Mouse (Mus musculus) midbrain, embryonic 15.5 days (tissue): Measurements from ENCODE around the gene Cecr2. TPM values are rescaled to one million over a fixed set of nuclear protein-coding genes. Genes with fewer than 3 reads are reported as not detected.

Source experiments
- ATAC-seq: fragments of 200-750 bp; cut with Nextera tagmentation; replicated peaks from 2 replicates; pipeline ENCODE4 v1.8.0; 2017; ENCODE audit warnings: moderate TSS enrichment
- H3K27ac ChIP-seq: fragments of 300-500 bp; sonication (generic); 2 replicates; pipeline ENCODE4 v1.5.1; 2015; ENCODE audit warnings: mild to moderate bottlenecking, inconsistent platforms
- H3K27me3 ChIP-seq: fragments of 300-500 bp; sonication (generic); replicated peaks from 2 replicates; pipeline ENCODE4 v1.6.1; 2015; ENCODE audit warnings: inconsistent platforms
- H3K36me3 ChIP-seq: fragments of 300-500 bp; sonication (generic); replicated peaks from 2 replicates; pipeline ENCODE4 v1.6.1; 2015; ENCODE audit warnings: inconsistent platforms
- H3K4me1 ChIP-seq: fragments of 300-500 bp; sonication (generic); 2 replicates; pipeline ENCODE4 v1.6.1; 2015; ENCODE audit warnings: inconsistent platforms
- H3K4me2 ChIP-seq: fragments of 300-500 bp; sonication (generic); 2 replicates; pipeline ENCODE4 v1.6.1; 2015; ENCODE audit warnings: inconsistent platforms, mild to moderate bottlenecking, moderate library complexity
- H3K4me3 ChIP-seq: fragments of 300-500 bp; sonication (generic); 2 replicates; pipeline ENCODE4 v1.5.1; 2015; ENCODE audit warnings: mild to moderate bottlenecking, inconsistent platforms
- H3K9ac ChIP-seq: fragments of 300-500 bp; sonication (generic); 2 replicates; pipeline ENCODE4 v1.6.1; 2015; ENCODE audit warnings: mild to moderate bottlenecking, inconsistent platforms
- H3K9me3 ChIP-seq: fragments of 300-500 bp; sonication (generic); 2 replicates; pipeline ENCODE4 v1.6.1; 2016; ENCODE audit warnings: inconsistent platforms
- WGBS: fragments of 180-500 bp; shearing (Covaris S2); methylation state at CpG from one replicate; pipeline ENCODE4 v1.1.7; 2015; ENCODE audit warnings: mixed read lengths; 5-methylcytosine and 5-hydroxymethylcytosine counted together
- polyA plus RNA-seq: library from polyadenylated mRNA; unstranded; fragments of >200 nt; fragmentation: Nextera tagmentation; extraction: Ambion mirVana; gene quantifications from 2 replicates; pipeline ENCODE4 v1.2.1, GENCODE M21; 2015

Cecr2 gene
- polyA plus RNA-seq, 1 experiment from 2014 or later: 2.7 TPM

DNA sequence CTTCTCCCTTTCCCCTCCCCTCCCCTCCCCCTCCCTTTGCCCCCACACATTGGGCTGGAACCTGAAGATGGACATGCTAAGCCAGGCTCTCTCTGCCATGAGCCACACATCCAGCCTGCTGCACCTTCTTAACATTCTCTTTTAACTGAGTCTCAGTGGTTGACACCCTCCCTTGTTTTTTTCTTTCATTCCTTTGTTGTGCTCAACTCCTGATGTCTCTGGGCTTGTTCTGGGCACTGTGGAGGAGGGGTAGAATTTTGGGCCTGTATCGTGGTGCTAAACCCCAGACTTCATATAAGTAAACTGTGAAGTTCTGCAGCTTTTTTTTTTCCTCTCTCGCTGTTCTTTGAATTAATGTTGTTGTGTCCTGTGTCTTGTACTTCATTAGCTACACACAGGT lies 9.8 kb downstream of the Cecr2 start:
- 67% methylated on average over 2 of the region's 2 CpGs for WGBS

GRCm38 (mm10) chr6:120683351-120683750 lies 17.2 kb downstream of the Cecr2 start:
- Histone ChIP-seq H3K27ac (no peak overlapping the region), H3K4me2 (no peak overlapping the region), H3K4me3 (no peak overlapping the region), H3K4me1 (no peaks in the 10 kb centered on the region), H3K27me3 (no peaks in the 10 kb centered on the region), H3K9ac (no peak overlapping the region), H3K9me3 (no peaks in the 10 kb centered on the region), H3K36me3 (no peaks in the 10 kb centered on the region)
- no peak for ATAC-seq
- 84% methylated on average over 2 of the region's 2 CpGs for WGBS

More for the DNA sequence above, 9.8 kb downstream of the Cecr2 start:
- H3K4me2 ChIP-seq: no peak overlapping the region
- H3K4me3 ChIP-seq: no peak overlapping the region
- H3K4me1 ChIP-seq: no peaks in the 10 kb centered on the region
- no peak overlapping the region for H3K9ac ChIP-seq
- ATAC-seq: no peak
- H3K27ac ChIP-seq: no peak overlapping the region
- no peaks in the 10 kb centered on the region for H3K9me3 ChIP-seq
- H3K27me3 ChIP-seq: no peaks in the 10 kb centered on the region
- no peaks in the 10 kb centered on the region for H3K36me3 ChIP-seq

GRCm38 (mm10) chr6:120684750-120685149 lies 18.6 kb downstream of the Cecr2 start:
- H3K9ac ChIP-seq: no peak overlapping the region
- H3K4me2 ChIP-seq: no peak overlapping the region
- no peaks in the 10 kb centered on the region for H3K4me1 ChIP-seq
- no peak overlapping the region for H3K4me3 ChIP-seq
- no peaks in the 10 kb centered on the region for H3K9me3 ChIP-seq
- WGBS: 95% methylated on average over 3 of the region's 3 CpGs
- H3K27ac ChIP-seq: no peak overlapping the region
- ATAC-seq: no peak
- no peaks in the 10 kb centered on the region for H3K36me3 ChIP-seq
- H3K27me3 ChIP-seq: no peaks in the 10 kb centered on the region

GRCm38 (mm10) chr6:120686872-120687650 lies 20.9 kb downstream of the Cecr2 start:
- WGBS: 94% methylated on average over 5 of the region's 5 CpGs

DNA sequence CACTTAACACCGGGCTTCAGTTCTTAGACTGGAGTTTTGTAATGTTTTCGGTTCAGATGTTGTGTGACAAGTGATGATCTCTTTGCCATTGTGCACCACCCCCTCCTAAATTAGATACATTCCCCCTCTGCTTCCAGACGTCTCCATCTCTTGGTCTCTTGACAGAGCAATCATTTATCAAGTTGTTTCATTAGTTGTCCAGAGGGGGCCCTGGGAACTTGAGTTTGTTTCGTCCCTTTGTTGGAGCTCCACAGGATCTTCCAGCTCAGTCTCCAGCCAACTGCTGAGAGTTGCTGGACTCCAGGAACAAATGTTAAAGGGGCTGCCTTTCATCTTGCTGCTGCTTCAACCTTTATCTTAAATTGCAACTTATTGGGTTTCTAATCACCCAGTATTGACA lies 34.1 kb downstream of the Cecr2 start:
- no peak overlapping the region for H3K4me2 ChIP-seq
- no peak for ATAC-seq
- 17% methylated on average over 4 of the region's 4 CpGs for WGBS
- H3K4me1 ChIP-seq: no peaks in the 10 kb centered on the region
- H3K27me3 ChIP-seq: no peaks in the 10 kb centered on the region
- no peak overlapping the region for H3K27ac ChIP-seq
- H3K4me3 ChIP-seq: no peak overlapping the region
- H3K36me3 ChIP-seq: no peaks in the 10 kb centered on the region
- H3K9me3 ChIP-seq: no peaks in the 10 kb centered on the region
- no peak overlapping the region for H3K9ac ChIP-seq

More at GRCm38 (mm10) chr6:120686872-120687650, 20.9 kb downstream of the Cecr2 start:
- H3K9me3 ChIP-seq: no peaks in the 10 kb centered on the region
- no peak overlapping the region for H3K4me2 ChIP-seq
- no peaks in the 10 kb centered on the region for H3K36me3 ChIP-seq
- H3K27ac ChIP-seq: no peak overlapping the region
- H3K9ac ChIP-seq: no peak overlapping the region
- no peak overlapping the region for H3K4me3 ChIP-seq
- no peak for ATAC-seq
- no peaks in the 10 kb centered on the region for H3K27me3 ChIP-seq
- no peaks in the 10 kb centered on the region for H3K4me1 ChIP-seq

DNA sequence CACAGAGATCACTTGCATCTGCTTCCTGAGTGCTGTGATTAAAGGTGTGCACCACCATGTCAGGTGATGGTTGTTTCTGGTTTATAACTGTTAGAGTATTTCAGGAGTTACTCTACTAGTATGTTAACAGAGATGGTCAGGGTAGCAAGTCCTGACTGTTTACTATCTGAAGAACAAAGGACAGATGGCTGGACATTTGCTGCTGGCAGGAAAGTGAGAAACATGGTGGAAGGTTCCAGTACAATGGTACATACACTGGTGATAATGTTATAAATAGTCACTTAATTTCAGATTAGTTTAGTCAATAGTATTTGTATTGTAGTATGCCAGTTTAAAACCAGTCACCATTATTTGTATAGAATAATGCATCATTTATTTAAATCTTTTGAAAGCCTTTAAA lies 38.2 kb downstream of the Cecr2 start:
- no peaks in the 10 kb centered on the region for H3K9me3 ChIP-seq
- H3K4me1 ChIP-seq: no peaks in the 10 kb centered on the region
- no peaks in the 10 kb centered on the region for H3K36me3 ChIP-seq
- no peak for ATAC-seq
- H3K4me3 ChIP-seq: no peak overlapping the region
- no peak overlapping the region for H3K4me2 ChIP-seq
- no peaks in the 10 kb centered on the region for H3K27me3 ChIP-seq
- no peak overlapping the region for H3K9ac ChIP-seq
- H3K27ac ChIP-seq: no peak overlapping the region

DNA sequence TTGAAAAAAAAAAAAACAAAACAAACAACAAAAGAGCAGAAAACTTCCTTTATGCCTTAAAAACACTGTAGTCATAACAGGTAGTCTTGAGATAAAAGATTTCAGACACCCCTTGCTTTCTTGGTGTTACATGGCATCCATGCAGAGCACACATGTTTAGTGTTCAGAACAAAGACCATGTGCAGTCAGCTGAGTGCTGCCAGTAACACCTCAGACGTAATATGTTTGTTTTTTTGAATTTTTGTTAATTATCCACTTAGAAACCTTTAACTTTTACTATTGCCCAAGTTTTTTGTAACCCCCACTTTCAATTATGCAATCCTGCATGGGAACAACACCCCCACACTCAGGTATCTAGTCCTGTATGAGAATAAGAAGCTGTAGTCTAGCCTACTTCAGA lies 42.6 kb downstream of the Cecr2 start:
- no peak for ATAC-seq
- Histone ChIP-seq H3K4me2 (no peak overlapping the region), H3K36me3 (no peaks in the 10 kb centered on the region), H3K4me3 (no peak overlapping the region), H3K9ac (no peak overlapping the region), H3K27me3 (no peaks in the 10 kb centered on the region), H3K4me1 (no peaks in the 10 kb centered on the region), H3K9me3 (no peaks in the 10 kb centered on the region), H3K27ac (no peak overlapping the region)
- WGBS: 72% methylated on average over 1 of the region's 1 CpGs

- WGBS: 71% methylated on average over 3 of the region's 3 CpGs
- H3K27me3 ChIP-seq: no peaks in the 10 kb centered on the region
- H3K27ac ChIP-seq: no peak overlapping the region
- H3K4me2 ChIP-seq: no peak overlapping the region
- H3K4me1 ChIP-seq: peaks cover 18% of the 10 kb centered on the region
- H3K4me3 ChIP-seq: no peak overlapping the region
- ATAC-seq: no peak
- H3K9me3 ChIP-seq: no peaks in the 10 kb centered on the region
- no peaks in the 10 kb centered on the region for H3K36me3 ChIP-seq
- H3K9ac ChIP-seq: no peak overlapping the region
Measured at GRCm38 (mm10) chr6:120714806-120715205, 48.6 kb downstream of the Cecr2 start.

- Histone ChIP-seq H3K4me1 (peaks cover 18% of the 10 kb centered on the region), H3K27ac (no peak overlapping the region), H3K4me2 (no peak overlapping the region), H3K9me3 (no peaks in the 10 kb centered on the region), H3K4me3 (no peak overlapping the region), H3K36me3 (no peaks in the 10 kb centered on the region), H3K9ac (no peak overlapping the region), H3K27me3 (no peaks in the 10 kb centered on the region)
- no peak for ATAC-seq
- WGBS: 58% methylated on average over 5 of the region's 5 CpGs
Measured at GRCm38 (mm10) chr6:120715227-120715626, 49.1 kb downstream of the Cecr2 start.

- H3K9ac ChIP-seq: no peak overlapping the region
- no peaks in the 10 kb centered on the region for H3K9me3 ChIP-seq
- H3K4me1 ChIP-seq: peaks cover 18% of the 10 kb centered on the region
- ATAC-seq: no peak
- no peak overlapping the region for H3K4me2 ChIP-seq
- no peaks in the 10 kb centered on the region for H3K27me3 ChIP-seq
- 0 out of 2 replicates have a peak overlapping the region, but pooled peaks have one; percentile 42 for H3K27ac ChIP-seq
- H3K4me3 ChIP-seq: no peak overlapping the region
- no peaks in the 10 kb centered on the region for H3K36me3 ChIP-seq
Measured at GRCm38 (mm10) chr6:120715851-120716250, 49.7 kb downstream of the Cecr2 start.

GRCm38 (mm10) chr6:120716531-120716984 lies 50.4 kb downstream of the Cecr2 start:
- Histone ChIP-seq H3K9ac (no peak overlapping the region), H3K4me3 (no peak overlapping the region), H3K4me1 (peaks cover 18% of the 10 kb centered on the region), H3K27ac (0 out of 2 replicates have a peak overlapping the region, but pooled peaks have one; percentile 3), H3K27me3 (no peaks in the 10 kb centered on the region), H3K36me3 (no peaks in the 10 kb centered on the region), H3K9me3 (no peaks in the 10 kb centered on the region), H3K4me2 (no peak overlapping the region)
- ATAC-seq: 0 out of 2 replicates have a peak, but pooled peaks have one; percentile 52
- WGBS: under 1% methylated on average over 4 of the region's 4 CpGs

- H3K9ac ChIP-seq: no peak overlapping the region
- no peak overlapping the region for H3K27ac ChIP-seq
- H3K4me2 ChIP-seq: no peak overlapping the region
- 69% methylated on average over 2 of the region's 2 CpGs for WGBS
- no peaks in the 10 kb centered on the region for H3K27me3 ChIP-seq
- ATAC-seq: no peak
- no peaks in the 10 kb centered on the region for H3K4me1 ChIP-seq
- H3K36me3 ChIP-seq: no peaks in the 10 kb centered on the region
- no peaks in the 10 kb centered on the region for H3K9me3 ChIP-seq
- H3K4me3 ChIP-seq: no peak overlapping the region
Measured at GRCm38 (mm10) chr6:120725986-120726385, 59.8 kb downstream of the Cecr2 start.

DNA sequence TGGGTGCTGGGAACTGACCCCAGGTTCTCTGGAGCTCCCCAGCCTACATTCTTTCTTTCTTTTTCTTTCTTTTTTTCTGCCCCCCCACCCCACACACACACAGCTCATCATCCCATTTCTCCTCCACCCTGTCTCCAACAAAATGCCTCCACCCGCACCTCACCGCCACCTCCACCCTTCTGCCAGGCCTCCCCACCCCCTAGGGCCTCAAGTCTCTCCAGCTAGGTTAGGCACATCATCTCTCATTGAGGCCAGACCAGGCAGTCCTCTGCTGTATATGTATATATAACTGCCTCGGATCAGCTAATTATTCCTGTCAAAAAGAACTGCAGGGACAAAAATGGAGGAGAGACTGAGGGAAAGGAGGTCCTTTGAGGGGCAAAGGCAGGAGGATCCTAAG lies 69.8 kb downstream of the Cecr2 start:
- no peak for ATAC-seq
- 84% methylated on average over 3 of the region's 3 CpGs for WGBS
- H3K36me3 ChIP-seq: no peaks in the 10 kb centered on the region

More for the DNA sequence above, 69.8 kb downstream of the Cecr2 start:
- no peaks in the 10 kb centered on the region for H3K27me3 ChIP-seq
- no peaks in the 10 kb centered on the region for H3K4me1 ChIP-seq
- no peak overlapping the region for H3K9ac ChIP-seq
- H3K9me3 ChIP-seq: no peaks in the 10 kb centered on the region
- no peak overlapping the region for H3K4me2 ChIP-seq
- H3K4me3 ChIP-seq: no peak overlapping the region
- no peak overlapping the region for H3K27ac ChIP-seq
